Mouse (Mus musculus) liver, embryonic 14.5 days (tissue): ENCODE data around the gene Thap11.

ENCODE experiments used
- CTCF ChIP-seq: IDR thresholded peaks from 2 replicates; pipeline ENCODE4 v1.5.1; 2016; ENCODE audit warnings: antibody characterized with exemption, low read depth, control low read depth
- EP300 ChIP-seq: IDR thresholded peaks from 2 replicates; pipeline ENCODE4 v1.6.1; 2016; ENCODE audit warnings: antibody characterized with exemption, low read depth

GRCm38 (mm10) chr8:105808480-105808879 is 46.5 kb upstream of the Thap11 start:
- TF ChIP-seq CTCF (no peak), EP300 (no peak)
